Mouse (Mus musculus) frontal cortex, postnatal 14 days (tissue): ENCODE data around the gene Gprc5b.
A peak's percentile ranks its signal among the peaks of the same experiment; 100 is the strongest.

ENCODE experiments used
- DNase-seq, 2 experiments: peaks; one replicate each; pipeline ENCODE4 v3.0.0; 2022; ENCODE audit warnings: low spot score in 2 of 2

The Gprc5b gene

GRCm38 (mm10) chr7:118990282-118990681 is 4.7 kb downstream of the Gprc5b start:
- peak; percentile 59 to 82 for DNase-seq

GRCm38 (mm10) chr7:118989275-118989856 is 5.6 kb downstream of the Gprc5b start:
- no peak for DNase-seq

- no peak for DNase-seq
Observed at GRCm38 (mm10) chr7:118986369-118986768, 8.6 kb downstream of the Gprc5b start.

GRCm38 (mm10) chr7:118985786-118986185 is 9.2 kb downstream of the Gprc5b start:
- DNase-seq = no peak

- DNase-seq = peak; percentile 39 to 55
Observed at GRCm38 (mm10) chr7:118983961-118984360, 11.1 kb downstream of the Gprc5b start.

GRCm38 (mm10) chr7:118982586-118982985 is 12.4 kb downstream of the Gprc5b start:
- DNase-seq = no peak

- no peak for DNase-seq
Observed at GRCm38 (mm10) chr7:118981831-118982230, 13.2 kb downstream of the Gprc5b start.

- DNase-seq = no peak
Observed at GRCm38 (mm10) chr7:118981346-118981745, 13.7 kb downstream of the Gprc5b start.

GRCm38 (mm10) chr7:118979708-118980107 is 15.3 kb downstream of the Gprc5b start:
- DNase-seq = no peak

- DNase-seq = no peak
Observed at GRCm38 (mm10) chr7:118979121-118979520, 15.9 kb downstream of the Gprc5b start.

GRCm38 (mm10) chr7:118977167-118977543 is 17.9 kb downstream of the Gprc5b start:
- no peak for DNase-seq

GRCm38 (mm10) chr7:118976414-118977166 is 18.4 kb downstream of the Gprc5b start:
- DNase-seq = peak; percentile 27 to 47

GRCm38 (mm10) chr7:118975837-118976236 is 19.2 kb downstream of the Gprc5b start:
- no peak for DNase-seq

- no peak for DNase-seq
Observed at GRCm38 (mm10) chr7:118973377-118973776, 21.6 kb downstream of the Gprc5b start.

GRCm38 (mm10) chr7:118972306-118972705 is 22.7 kb downstream of the Gprc5b start:
- no peak for DNase-seq

GRCm38 (mm10) chr7:118971499-118971898 is 23.5 kb downstream of the Gprc5b start:
- no peak for DNase-seq

- no peak for DNase-seq
Observed at GRCm38 (mm10) chr7:118968870-118969269, 26.1 kb downstream of the Gprc5b start.

- no peak for DNase-seq
Observed at GRCm38 (mm10) chr7:118965198-118965597, 29.8 kb downstream of the Gprc5b start.

GRCm38 (mm10) chr7:118964777-118965176 is 30.2 kb downstream of the Gprc5b start:
- DNase-seq = no peak

GRCm38 (mm10) chr7:118959209-118959608 is 35.8 kb downstream of the Gprc5b start:
- DNase-seq = no peak

- no peak for DNase-seq
Observed at GRCm38 (mm10) chr7:118956616-118957246, 38.3 kb downstream of the Gprc5b start.

GRCm38 (mm10) chr7:118954968-118955367 is 40.0 kb downstream of the Gprc5b start:
- DNase-seq = no peak
